Mouse (Mus musculus): ENCODE data around the gene Med26.

Gene Med26

GRCm38 (mm10) chr8:72491017-72491416 lies 57.1 kb downstream of the Med26 start:
- DNase-seq (ENCODE audit: low read depth, low spot score) = no peak

GRCm38 (mm10) chr8:72487014-72487413 lies 61.1 kb downstream of the Med26 start:
- DNase-seq (ENCODE audit: low read depth, low spot score) = no peak

- DNase-seq (ENCODE audit: low read depth, low spot score) = no peak
These were observed 62.4 kb downstream of the Med26 start for GRCm38 (mm10) chr8:72485456-72486199.

- DNase-seq (ENCODE audit: low read depth, low spot score) = peak; percentile 96
These were observed 73.1 kb downstream of the Med26 start, which contains the start of gene Cherp for GRCm38 (mm10) chr8:72474826-72475546. Gene Cherp (minus strand): TSS chr8:72475226.

GRCm38 (mm10) chr8:72470684-72471083 lies 77.4 kb downstream of the Med26 start:
- DNase-seq (ENCODE audit: low read depth, low spot score) = no peak

GRCm38 (mm10) chr8:72469984-72470383 lies 78.1 kb downstream of the Med26 start:
- DNase-seq (ENCODE audit: low read depth, low spot score) = no peak

GRCm38 (mm10) chr8:72469243-72469642 lies 78.8 kb downstream of the Med26 start:
- DNase-seq (ENCODE audit: low read depth, low spot score) = no peak

GRCm38 (mm10) chr8:72464211-72464610 lies 83.9 kb downstream of the Med26 start:
- DNase-seq (ENCODE audit: low read depth, low spot score) = no peak

- DNase-seq (ENCODE audit: low read depth, low spot score) = no peak
These were observed 88.1 kb downstream of the Med26 start for GRCm38 (mm10) chr8:72459881-72460533.

GRCm38 (mm10) chr8:72458457-72458856 lies 89.6 kb downstream of the Med26 start:
- no peak for DNase-seq (ENCODE audit: low read depth, low spot score)

GRCm38 (mm10) chr8:72457806-72458205 lies 90.3 kb downstream of the Med26 start:
- DNase-seq (ENCODE audit: low read depth, low spot score) = no peak

GRCm38 (mm10) chr8:72455317-72455716 lies 92.8 kb downstream of the Med26 start:
- no peak for DNase-seq (ENCODE audit: low read depth, low spot score)

GRCm38 (mm10) chr8:72453904-72454303 lies 94.2 kb downstream of the Med26 start:
- DNase-seq (ENCODE audit: low read depth, low spot score) = no peak

- DNase-seq (ENCODE audit: low read depth, low spot score) = no peak
These were observed 96.6 kb downstream of the Med26 start for GRCm38 (mm10) chr8:72451516-72451915.

- no peak for DNase-seq (ENCODE audit: low read depth, low spot score)
These were observed 103.0 kb downstream of the Med26 start for GRCm38 (mm10) chr8:72445071-72445470.

Data from retina, postnatal 7 days (tissue).